Mouse (Mus musculus): ENCODE measurements around the gene Fam155a. TPM values are rescaled to one million over a fixed set of nuclear protein-coding genes. Genes with fewer than 3 reads are reported as not detected.

Fam155a gene
- total RNA-seq, 2 experiments from 2014 or later: 0.45 to 0.58 TPM

DNA sequence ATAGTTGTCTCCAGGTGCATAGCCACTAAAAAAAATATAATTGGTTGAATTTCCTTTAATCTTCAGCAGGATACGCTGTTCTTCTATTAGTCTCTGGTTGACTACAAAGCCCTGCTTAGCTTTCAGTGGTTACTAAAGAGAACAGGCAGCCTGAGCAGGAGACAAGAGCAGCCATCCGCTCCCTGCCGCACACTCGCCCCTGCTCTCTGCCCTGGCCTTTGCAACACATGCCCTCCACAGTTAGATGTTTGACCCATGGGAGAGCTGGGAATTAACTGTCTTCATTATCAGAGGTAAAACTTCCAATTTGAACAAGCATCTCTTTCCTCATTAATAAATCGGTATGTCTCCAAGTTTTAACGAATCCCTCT is 435.0 kb downstream of the Fam155a start:
- no peak for DNase-seq
- intact Hi-C loops (cut with DNase I; ENCODE audit: low total_unique reads): no loop called here

DNA sequence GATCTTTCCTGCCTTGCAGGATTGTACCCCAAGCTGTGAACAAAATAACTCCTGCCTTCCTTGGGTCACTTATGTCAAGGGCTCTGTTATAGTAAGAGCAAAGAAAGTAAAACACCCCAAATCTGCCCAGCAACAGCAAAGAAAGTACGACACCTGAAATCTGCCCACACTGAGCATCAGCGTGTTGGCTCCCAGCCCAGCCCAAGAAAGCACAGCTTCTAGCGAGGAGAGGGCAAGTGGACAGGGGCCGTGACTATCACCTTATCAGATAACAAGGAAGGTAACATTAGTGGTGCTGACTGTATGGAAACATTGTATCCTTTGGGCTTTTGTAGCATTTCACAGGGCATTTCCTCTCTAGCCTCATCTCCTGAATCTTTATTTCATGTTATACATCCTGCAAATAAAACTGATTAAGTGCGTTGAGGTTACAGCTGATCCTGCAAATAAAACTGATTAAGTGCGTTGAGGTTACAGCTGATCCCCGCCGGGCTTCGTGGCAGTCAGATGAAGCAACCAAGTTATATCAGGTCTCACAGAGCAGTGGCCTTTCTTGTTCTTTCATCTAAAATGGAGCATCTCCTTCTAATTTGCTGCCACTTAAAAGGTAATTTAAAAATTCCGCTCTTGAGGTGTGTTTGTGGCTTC is 435.6 kb downstream of the Fam155a start:
- intact Hi-C loops (cut with DNase I; ENCODE audit: low total_unique reads): no loop called here
- DNase-seq: no peak

DNA sequence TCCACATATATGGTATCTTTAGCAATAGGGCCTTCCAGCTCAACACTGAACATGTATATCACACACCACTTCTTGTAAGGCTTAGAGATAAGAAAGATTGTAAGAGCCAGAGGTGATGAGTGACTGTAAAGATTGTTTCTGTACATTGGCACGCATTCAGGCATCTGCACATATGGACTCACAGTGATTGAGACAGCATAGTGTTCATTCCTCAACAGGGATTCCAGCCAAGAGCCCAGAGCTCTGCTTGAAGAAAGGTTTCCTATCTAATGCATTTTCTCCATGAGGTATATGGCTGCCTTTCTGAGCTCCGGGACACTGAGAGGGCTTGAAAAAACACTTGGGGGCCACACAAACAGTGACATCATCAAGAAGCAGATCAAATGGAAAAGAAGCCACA is 438.2 kb downstream of the Fam155a start:
- no peak for DNase-seq
- intact Hi-C loops (cut with DNase I; ENCODE audit: low total_unique reads): no loop called here

DNA sequence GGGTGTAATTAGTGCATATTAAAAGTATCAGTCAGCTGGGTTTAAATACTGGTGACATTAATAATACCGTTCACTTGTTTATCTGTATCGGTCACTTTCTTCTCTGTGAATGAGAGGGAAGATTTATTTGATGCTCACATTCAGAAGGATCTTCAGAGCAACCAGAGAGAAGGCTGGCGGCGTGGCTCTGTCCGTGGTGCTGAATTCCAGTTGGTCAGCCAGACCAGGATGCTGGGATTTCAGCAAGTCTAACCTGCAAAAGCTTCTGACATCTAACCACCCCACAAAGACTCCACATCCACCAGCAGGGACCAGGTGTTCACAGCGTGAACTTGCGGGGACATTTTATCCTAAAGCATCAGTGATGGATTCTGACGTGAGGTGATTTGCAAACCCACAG is 461.5 kb downstream of the Fam155a start:
- DNase-seq: peak; percentile 5
- intact Hi-C loops (cut with DNase I; ENCODE audit: low total_unique reads): no loop called here

DNA sequence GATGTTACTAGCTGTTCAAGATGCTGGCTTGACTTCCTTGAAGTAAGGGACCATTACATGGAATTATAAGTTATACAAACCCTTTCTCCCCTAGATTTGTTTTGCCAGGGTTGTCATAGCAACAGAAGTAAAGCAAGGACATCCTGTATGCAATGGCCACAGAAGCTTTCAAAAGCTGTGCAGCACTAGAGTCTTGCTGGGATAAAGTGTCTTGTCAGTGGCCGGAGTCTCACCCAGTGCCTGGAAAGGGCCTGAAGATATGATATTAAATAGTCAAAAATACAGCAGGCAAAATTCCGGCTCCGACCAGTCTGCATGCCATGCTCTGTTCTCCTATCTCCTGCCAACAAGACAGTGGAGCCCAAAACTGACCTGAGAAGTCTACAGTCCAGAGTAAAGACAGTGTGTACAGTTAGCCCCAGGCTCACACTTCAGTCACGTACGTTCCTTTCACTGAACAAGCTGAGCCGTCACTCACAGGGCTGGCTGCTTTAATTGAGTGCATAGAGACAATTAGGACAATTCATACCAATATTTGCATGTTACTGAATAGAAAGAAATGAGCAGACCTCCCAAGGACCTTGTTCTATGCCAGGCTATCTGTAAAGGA is 467.3 kb downstream of the Fam155a start:
- intact Hi-C loops (cut with DNase I; ENCODE audit: low total_unique reads): no loop called here
- no peak for DNase-seq

DNA sequence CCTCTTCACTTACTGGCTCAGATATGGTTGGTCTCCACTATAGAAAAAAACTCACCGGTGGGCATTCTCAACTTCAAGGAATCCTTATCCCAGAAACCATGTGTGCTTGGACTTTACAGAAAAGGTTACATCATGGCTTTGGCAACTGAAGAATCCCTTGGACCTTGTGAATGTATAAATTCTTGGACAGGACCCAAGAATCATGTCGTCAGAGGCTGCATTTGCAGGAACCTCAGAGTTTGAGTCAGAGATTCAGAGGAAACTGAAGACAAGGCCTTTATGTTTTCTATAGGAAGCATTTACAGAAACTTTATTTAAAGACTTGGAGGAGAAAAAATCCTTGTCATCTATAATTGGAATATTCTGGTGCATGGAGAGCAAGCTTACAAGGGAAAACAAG is 475.9 kb downstream of the Fam155a start:
- no peak for DNase-seq
- intact Hi-C loops (cut with DNase I; ENCODE audit: low total_unique reads): no loop called here

DNA sequence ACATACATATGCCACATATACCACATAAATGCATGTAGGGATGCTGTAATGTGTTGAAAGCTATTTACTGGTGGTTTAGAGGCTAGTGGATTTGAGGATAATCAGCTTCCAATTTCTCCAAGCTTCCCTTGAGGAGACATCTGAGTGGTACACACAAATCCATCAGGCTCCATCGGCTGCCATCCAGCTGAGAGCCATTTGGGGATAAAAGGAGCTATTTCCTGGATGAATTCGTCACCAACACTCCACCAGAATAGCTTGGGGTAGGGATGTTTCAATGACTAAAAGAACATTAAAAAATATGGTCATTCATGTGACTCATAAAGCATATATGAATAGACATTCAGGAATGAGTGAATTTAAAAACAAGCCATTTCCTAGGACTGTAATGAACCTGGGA is 478.4 kb downstream of the Fam155a start:
- DNase-seq: no peak
- intact Hi-C loops (cut with DNase I; ENCODE audit: low total_unique reads): no loop called here

DNA sequence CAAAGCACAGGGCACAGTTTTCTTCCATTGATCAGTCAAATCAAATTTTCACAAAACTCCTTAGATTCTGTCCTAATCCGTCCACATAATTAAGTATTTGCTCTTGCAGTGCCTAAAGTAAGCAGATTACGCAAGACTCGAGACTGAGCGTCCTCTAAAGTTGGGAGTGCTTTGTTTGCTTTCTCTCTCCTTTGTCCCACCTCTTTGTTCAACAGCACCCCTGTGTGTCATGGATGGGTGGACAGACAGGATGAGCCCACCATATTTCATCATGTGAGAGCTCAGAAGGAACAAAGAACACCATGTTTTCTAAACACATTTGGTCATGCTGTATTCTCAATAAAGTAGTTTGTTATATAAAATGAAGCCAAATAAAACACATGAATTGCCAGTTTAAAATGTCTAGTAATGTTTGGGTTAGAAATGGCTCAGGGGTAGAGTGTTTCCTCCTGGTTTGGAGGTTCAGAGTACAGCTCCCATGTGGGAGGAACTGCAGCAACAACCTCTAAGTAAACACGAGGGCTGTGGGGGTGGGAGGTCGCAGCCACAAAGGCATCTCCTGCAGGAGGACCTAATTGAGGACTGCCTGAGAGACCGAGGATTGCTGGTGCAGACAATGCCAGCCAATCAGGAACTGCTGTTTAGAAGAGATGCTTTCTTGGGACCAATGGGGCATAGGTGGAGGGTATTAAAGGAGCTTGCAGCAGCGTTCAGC is 482.8 kb downstream of the Fam155a start:
- intact Hi-C loops (cut with DNase I; ENCODE audit: low total_unique reads): no loop called here
- DNase-seq: no peak

DNA sequence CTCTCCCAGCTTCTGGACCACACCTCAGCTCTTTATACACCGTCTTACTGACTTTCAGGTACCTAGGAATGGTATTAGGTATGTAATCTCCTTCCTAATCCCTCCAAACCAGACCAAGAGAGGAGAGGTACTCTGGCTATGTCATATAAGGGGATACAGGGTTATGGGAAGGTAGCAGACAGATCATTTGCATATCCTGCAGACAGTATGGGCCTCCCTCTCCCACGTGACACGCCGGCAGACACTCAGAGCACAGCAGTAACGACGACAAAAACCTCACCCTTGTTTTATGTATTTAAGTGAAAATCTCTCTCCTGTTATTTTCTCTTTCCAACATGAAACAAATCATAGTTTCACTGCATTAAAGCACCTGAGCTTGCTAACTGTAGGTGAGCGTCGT is 496.8 kb downstream of the Fam155a start:
- DNase-seq: no peak

DNA sequence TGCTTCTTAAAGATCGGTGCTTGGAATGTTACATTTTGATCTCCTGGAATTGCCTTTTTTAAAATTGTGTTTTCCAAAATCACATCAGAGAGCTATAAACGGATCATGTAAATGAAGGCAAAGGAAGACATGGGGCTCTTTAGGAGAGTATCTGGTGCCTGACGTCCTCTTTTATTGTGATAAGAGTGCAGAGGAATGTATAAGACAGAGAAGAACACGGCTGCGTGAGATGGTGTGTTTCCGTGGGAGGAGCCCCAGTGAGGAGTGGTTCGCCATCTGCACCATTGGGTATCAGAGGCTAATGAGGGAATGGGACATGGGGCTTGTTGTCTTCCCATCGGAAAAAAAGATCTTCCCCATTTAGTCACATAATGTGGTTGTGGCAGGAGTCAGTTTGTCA is 506.6 kb downstream of the Fam155a start:
- DNase-seq: no peak
- intact Hi-C loops (cut with DNase I; ENCODE audit: low total_unique reads): no loop called here

More for the DNA sequence above, 496.8 kb downstream of the Fam155a start:
- intact Hi-C loops (cut with DNase I; ENCODE audit: low total_unique reads): no loop called here

DNA sequence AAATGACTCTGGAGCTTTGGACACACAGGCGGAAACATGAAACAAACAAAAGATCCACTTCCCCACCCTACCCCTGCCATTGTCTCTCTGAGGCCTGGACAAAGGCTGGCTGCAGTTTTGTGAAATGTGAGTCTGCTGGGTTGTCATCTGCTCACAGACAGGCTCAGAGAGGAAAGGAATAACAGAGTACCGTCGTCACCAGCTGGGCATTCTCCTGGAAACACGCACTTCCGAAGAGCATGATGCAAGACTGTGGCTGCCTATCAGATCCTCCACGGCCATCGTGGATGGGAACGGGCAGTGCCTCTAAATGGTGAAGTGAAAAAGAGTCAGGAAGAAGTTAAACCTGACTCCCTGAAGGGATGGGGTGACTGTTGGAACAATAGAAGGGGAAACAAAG is 509.4 kb downstream of the Fam155a start:
- intact Hi-C loops (cut with DNase I; ENCODE audit: low total_unique reads): no loop called here
- DNase-seq: no peak

DNA sequence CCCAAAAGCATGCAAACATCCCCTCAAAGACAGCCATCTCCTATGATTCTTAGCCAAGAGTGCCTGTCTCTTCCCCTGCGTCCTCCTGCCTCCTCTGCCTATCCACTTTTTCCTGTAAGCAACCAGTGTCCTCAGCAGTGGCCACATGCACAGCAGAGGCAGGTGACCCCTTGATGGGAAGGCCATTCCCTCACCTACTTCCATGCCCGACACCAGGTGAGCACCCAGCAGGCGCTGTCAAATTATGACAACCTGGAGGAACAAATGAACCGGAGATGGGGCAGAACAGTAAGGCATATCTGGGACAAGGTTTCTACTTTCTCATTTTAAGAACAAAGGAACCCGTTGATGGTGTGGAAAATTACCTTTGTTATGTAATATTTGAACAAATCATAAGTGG is 515.6 kb downstream of the Fam155a start:
- DNase-seq: no peak
- intact Hi-C loops (cut with DNase I; ENCODE audit: low total_unique reads): no loop called here

DNA sequence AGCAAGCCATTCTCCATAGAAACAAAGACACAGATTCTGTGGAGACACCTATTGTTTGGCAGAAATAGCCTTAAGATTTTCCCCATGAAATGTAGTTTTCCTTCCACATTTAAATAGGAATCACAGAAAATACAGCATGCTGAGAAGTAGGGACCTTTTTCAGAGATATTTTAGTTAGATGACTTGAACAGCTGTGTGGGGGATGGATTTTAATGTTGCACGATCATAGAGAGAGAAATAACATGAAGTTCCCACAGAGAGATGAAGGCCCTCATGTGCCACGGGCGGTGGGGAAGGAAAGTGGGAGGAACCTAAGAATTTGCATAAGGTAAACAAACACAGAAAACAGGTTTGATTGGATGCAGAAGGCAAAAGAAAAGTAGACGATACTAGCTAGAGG is 518.0 kb downstream of the Fam155a start:
- DNase-seq: no peak
- intact Hi-C loops (cut with DNase I; ENCODE audit: low total_unique reads): no loop called here

DNA sequence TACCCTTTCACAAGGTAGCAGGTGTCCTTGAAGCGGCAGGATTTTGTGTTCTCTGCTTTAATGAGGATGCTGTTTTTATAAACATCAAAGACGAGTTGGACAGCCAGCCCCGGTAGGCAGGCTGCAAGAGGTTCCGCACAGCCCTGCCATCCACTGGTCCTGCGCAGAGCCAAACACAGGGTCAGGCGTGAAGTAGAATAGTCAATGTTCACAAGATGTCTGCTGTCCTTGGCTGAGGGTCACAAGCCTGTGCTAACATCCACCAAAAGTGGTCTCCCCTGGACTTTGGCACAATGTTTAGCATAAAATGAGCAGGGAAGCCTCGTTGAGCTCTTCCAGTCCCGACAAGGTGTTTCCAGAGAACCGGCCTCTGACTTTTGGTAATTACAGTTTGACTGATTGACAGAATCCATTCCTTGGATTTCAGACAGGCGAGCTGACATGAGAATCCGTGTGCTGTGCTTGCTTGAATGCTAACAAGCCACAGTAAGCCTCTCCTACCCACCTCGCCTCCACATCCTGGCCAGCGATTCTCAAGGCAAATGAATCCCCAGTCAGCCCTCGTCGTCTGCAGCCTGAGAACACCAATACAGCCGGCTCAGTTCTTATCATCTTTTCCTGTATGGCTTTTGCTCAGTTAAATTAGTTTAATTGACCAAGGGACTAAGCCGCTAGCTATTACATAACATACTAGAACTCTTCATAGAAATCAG is 522.7 kb downstream of the Fam155a start:
- intact Hi-C loops (cut with DNase I; ENCODE audit: low total_unique reads): no loop called here
- DNase-seq: no peak

DNA sequence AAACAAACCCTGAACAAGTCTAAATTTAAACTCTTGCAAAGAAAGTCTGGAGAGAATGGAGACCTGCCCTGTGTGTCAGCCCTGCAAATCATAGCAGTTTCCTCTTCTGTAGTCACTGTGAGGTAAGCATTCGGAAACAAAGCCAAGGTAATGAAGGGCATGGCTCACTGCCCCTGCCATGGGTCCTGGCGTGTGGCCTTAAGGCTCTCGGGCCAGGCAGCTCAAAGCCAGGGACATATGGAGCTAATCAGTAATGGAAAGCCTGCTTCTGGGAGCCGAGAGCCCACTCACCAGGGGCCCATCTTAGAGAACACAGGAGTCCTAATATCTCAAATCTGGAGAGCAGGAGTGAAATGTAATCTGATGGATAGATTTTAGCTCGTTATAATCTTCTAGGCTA is 525.0 kb downstream of the Fam155a start:
- intact Hi-C loops (cut with DNase I; ENCODE audit: low total_unique reads): no loop called here
- DNase-seq: no peak

DNA sequence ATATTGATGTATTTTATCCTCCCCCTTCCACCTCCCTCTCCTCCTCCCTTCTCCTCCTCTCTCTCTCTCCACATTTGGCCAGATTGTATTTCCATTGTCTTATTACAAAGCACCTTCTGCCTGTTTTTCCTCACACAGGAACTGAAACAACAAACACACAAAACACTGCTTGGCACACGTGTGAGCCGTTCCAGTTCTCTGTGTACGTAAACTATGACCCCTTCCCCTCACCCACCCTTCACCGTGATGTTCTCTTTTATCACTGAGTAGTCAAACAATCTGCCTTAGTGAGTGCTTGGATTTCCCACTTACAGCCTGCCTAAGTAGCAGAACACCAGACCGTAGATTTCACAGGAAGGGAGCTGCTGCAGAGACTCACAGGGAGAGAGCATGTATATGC is 530.0 kb downstream of the Fam155a start:
- intact Hi-C loops (cut with DNase I; ENCODE audit: low total_unique reads): no loop called here
- no peak for DNase-seq

DNA sequence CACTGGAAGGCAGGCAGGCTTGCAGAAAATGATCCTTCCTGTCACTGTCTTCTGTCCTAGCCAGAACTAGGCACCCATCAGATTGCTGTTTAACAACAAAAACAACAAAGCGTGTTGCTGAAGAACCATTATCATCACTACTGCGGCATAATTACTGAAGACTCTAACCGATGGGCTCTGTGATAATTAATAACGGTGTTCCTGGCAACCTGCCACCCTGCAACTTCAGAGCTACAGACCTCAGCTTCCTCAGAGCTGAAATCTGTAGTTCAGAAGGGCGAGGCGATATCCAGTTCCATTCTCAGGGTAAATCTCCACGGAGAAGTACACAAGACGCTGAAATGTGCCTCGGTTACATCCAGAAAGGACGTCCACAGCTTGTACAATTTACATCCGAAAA is 531.2 kb downstream of the Fam155a start:
- intact Hi-C loops (cut with DNase I; ENCODE audit: low total_unique reads): no loop called here
- no peak for DNase-seq

DNA sequence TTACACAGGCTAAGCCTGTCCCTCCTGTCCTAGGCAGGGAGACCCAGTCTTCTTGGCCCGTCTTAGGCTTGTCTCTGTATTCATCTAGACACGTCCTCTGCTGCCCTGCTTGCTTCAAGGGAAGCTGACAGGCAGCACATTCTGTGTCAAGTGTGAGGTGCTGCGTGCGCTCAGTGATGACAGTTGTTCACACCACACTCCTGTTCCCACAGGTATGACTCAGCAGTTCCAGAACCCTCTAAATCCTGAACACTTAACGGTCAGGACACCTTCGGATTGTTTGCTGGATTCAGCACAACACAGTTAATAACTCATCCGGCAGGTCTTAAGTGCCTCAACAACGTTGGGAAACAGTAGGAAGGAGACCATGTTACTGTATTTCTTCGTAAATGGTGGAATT is 532.0 kb downstream of the Fam155a start:
- intact Hi-C loops (cut with DNase I; ENCODE audit: low total_unique reads): no loop called here
- no peak for DNase-seq

DNA sequence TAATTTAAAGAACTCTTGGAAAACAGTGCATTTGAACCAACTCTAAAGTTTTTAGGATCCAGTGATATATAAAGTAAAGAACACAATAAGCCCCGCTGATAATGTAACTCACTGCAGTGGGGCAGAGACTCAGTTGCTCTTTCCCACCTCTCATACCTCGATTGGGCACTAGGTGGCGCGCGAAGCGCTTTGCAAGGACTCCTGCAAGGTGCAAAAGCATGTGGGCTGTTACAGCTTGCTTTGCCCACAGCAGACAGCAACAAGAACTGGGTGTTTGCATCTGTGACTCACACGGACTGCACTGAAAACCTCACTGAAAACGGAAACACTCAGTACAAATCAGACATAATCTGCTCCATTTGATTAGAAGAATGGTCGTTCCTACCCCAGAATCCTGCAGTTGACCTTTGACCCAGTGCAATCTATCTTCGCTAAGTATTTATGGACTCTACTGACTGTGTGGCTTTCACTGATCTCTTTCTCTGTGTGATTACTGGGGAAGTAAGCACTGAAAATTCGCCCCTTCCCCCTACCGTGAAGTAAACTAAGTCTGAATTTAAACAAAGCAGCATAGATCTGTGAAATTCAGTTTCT is 537.5 kb downstream of the Fam155a start:
- DNase-seq: peak; percentile 79
- intact Hi-C loops (cut with DNase I; ENCODE audit: low total_unique reads): loop anchor here (5.0 kb wide), 1 partner anchor 699 kb away; no protein-coding TSS in a partner anchor

DNA sequence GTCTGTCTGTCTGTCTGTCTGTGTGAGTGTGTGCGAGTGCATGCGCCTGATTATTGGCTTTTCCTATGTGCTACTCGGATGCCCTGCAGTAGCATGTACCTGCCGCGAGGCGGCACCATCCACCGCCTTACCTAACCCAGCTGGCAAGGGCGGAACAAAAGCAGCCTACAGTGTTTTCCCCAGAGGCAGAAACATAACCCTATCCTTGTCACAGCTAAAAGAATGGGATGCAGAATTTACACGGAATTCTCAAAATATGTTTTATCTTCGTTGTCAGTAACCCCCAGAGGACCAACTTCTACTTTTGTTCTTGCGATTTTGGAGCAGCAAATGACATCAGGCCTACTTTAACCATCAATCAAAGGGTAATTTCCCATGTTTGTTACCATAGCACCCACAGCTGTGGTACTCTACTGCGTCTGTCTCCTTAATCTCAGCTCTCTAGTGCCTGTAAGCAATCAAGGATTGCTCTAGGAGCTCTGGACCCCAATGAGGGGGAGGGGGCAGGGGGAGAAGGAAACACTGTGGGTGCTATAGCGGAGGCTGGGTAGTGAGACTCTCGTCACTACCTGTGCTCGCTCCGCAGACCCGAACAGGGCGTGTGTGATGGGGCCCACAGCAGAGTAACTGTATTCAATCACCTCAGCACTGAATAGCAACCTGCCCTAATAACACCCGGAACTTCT is 543.0 kb downstream of the Fam155a start:
- peak; percentile 32 for DNase-seq
- intact Hi-C loops (cut with DNase I; ENCODE audit: low total_unique reads): no loop called here

Data from gastrocnemius, postnatal 14 days (tissue).